Mouse (Mus musculus): ENCODE measurements around the gene Senp8.
"Not testable (repeated sequence)": the region's sequence is repeated elsewhere in the genome, so short reads cannot be mapped to it uniquely, and the experiment has no call there.

Gene Senp8

GRCm38 (mm10) chr9:59750267-59751065, at the start of gene Senp8, which contains the start of gene Myo9a:
Gene Senp8 (minus strand): TSS chr9:59750710.
Gene Myo9a (plus strand): TSS chr9:59750896.
- DNase-seq (ENCODE audit: low spot score in 2 of 2): peak; percentile 99

DNA sequence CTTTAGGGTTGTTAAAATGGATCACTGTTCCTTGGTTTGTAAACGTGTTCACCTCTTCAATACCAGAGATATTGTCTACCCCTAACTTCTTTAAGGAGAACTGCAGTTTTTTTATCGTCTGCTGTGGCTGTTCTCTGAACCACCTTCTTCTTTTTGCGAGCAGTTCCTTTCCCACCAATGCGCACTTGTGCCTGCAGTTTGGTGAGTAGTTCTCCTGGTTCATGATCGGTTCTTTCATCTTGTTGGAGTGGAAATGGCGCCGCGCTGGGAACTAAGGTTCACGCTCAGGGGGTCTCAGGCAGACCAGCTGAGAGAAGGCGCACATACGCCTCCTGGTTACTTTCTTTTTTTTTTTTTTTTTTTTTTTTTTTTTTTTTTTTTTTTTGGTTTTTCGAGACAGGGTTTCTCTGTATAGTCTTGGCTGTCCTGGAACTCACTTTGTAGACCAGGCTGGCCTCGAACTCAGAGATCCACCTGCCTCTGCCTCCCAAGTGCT, 16.5 kb upstream of the Senp8 start:
- DNase-seq (ENCODE audit: low spot score in 2 of 2): not testable (repeated sequence)

GRCm38 (mm10) chr9:59760515-59760914, 10.0 kb upstream of the Senp8 start:
- no peak for DNase-seq (ENCODE audit: low spot score in 2 of 2)

- DNase-seq (ENCODE audit: low spot score in 2 of 2): not testable (repeated sequence)
Measured at GRCm38 (mm10) chr9:59757016-59757415, 6.5 kb upstream of the Senp8 start.

DNA sequence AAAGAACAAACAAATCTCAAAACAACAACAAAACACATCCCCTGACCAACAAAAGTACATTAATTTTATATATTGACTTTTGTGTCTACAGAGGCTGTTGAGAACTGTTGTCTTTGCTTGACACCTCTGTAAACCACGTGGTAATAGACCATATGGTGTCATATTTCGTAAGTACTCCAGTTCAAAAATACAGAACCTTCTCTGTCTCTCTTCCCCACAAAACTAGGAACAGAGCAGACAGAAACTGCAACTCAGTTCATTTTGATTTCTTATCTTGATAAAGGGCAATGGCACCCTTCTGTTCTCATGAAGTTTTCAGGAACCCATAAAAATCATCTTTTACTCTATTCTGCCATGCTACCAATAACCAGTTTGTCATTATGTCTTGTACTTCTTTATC, 4.7 kb upstream of the Senp8 start:
- no peak for DNase-seq (ENCODE audit: low spot score in 2 of 2)

- DNase-seq (ENCODE audit: low spot score in 2 of 2): no peak
Measured at GRCm38 (mm10) chr9:59751966-59752365, 1.5 kb upstream of the Senp8 start.

DNA sequence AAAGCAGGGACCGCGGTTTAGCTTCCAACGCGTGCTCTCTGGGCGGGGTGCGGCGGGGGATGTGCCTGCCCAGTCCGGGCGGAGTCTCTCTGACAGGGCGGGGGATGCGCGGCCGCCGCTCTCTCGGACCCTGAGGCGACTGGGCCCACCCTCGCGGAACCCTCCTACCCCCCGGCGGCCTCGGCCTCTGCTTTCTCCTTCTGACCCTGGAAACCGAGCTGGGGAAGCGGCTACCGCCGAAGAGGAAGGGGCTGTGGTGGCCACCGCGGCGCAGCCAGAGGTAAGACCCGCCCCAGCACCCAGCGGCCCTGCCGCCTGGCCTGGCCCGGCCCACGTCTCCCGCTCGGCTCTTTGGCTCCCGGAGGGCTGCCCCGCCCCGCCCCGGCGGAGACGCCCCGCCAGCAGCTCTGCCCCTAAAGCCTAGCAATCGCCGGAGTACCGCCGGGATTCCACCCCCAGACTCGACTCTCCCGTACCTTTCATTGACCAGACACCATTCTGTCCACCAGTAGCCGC, 614 bp upstream of the Senp8 start:
- DNase-seq (ENCODE audit: low spot score in 2 of 2): peak; percentile 51 to 72

DNA sequence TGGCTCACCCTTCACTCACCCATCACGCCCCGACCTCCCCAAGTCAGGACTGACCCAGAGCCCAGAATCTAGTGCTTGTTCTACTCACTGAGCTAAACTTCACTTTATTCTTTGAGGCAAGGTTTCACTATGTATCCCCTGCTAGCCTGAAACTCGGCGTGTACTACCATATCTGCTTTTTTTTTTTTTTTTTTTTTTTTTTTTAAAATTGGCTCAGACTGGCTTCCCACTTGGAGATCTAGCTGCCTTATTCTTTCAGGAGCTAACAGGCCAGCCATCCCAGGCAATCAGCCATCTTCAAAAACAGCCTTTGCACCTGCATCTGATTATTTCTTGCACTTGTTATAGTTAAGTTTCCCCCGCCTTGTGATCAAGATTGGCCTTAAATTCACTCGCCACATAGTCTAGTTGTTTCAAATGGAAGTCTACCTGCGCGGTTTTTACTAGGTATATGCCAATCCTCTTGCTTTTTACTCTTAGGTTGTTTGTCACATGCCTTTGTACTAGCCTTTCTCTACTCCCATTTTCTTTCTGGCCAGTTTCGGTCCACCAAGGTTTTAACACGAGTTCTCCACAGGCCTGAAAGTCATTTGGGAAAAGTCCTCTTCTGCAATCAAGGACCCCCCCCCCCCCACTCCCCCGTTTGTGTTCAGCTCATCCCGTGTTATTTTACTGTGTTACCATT, 787 bp downstream of the Senp8 start:
- DNase-seq (ENCODE audit: low spot score in 2 of 2): no peak

- peak in 1 of 2 experiments; percentile 15 for DNase-seq (ENCODE audit: low spot score in 2 of 2)
Measured at GRCm38 (mm10) chr9:59748969-59749368, 1.5 kb downstream of the Senp8 start.

DNA sequence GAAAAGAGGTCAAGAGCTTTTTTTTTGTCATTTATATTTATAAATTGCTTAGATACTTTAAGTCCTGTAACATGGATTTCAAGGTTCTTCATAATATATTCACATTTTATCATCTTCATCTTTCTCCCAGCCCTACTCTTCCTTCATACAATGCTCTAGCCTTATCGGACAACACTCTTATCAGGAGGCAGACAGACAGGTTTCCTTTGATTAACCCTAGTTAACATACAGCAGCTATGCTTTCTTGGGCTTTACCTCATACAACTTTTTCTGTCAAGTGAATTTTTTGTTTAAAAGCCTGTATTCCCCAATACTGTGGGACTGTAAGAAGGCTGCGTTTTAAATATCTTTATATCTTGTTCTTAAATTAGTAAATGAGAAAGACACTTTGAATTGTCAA, 2.1 kb downstream of the Senp8 start:
- DNase-seq (ENCODE audit: low spot score in 2 of 2): no peak

GRCm38 (mm10) chr9:59743903-59744302, 6.6 kb downstream of the Senp8 start:
- DNase-seq (ENCODE audit: low spot score in 2 of 2): no peak

- no peak for DNase-seq (ENCODE audit: low spot score in 2 of 2)
Measured at GRCm38 (mm10) chr9:59740593-59740992, 9.9 kb downstream of the Senp8 start.

GRCm38 (mm10) chr9:59735394-59735793, 15.1 kb downstream of the Senp8 start:
- DNase-seq (ENCODE audit: low spot score in 2 of 2): no peak

- no peak for DNase-seq (ENCODE audit: low spot score in 2 of 2)
Measured at GRCm38 (mm10) chr9:59733075-59733474, 17.4 kb downstream of the Senp8 start.

DNA sequence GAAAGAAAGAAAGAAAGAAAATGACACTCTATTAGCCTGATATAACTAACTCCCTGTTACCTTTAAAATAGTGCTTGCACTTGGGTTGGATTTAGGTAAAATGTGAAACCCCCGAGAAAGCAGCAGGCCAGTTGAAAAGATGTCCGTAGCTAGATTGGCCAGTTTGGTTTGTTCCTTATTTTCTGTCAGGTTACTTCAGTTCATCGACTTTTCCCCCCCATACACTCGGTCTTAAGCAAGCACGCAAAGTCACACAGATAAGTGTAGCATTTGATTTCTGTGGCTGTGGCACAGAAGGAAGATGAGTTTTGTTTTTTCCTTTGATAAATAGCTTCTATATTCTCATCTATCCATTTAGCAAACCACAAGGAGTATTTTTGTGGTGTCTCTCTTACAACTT, 19.4 kb downstream of the Senp8 start:
- DNase-seq (ENCODE audit: low spot score in 2 of 2): no peak

DNA sequence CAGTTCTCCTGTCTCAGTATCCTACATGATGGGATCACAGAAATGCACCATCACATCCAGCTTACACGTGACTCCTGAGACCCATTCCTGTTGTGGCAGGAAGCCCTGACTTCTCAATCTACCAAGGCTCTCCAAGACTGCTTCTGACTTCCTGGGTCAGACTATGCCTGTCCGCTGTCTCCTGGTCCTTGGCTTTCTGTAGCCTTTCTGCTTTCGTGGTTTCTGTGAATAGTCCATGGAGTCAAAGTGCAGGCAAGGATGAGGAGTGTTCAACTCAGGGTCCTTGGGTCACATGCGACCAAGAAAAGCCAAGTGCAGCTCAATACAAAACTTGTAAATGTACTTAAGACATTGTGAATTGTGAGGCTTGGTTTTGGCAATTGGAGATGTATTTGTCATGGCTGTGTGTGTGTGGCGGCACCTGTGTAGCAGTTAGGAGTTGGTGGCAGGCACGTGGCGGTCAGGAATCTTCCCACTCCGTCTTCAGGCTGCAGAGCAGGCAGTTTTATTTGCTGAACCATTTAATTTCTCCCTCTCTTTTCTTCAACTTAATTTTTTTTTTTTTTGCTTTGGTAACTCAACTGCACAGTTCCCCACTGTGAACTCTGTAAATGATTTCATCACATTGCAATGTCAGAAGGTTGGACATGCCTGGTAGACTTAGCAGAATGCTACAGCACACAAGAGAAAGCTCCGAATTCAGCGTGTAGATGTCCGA, 22.8 kb downstream of the Senp8 start:
- DNase-seq (ENCODE audit: low spot score in 2 of 2): no peak

GRCm38 (mm10) chr9:59725515-59725914, 25.0 kb downstream of the Senp8 start:
- DNase-seq (ENCODE audit: low spot score in 2 of 2): no peak

- DNase-seq (ENCODE audit: low spot score in 2 of 2): peak; percentile 46 to 62
Measured at GRCm38 (mm10) chr9:59723791-59724442, 26.6 kb downstream of the Senp8 start.

DNA sequence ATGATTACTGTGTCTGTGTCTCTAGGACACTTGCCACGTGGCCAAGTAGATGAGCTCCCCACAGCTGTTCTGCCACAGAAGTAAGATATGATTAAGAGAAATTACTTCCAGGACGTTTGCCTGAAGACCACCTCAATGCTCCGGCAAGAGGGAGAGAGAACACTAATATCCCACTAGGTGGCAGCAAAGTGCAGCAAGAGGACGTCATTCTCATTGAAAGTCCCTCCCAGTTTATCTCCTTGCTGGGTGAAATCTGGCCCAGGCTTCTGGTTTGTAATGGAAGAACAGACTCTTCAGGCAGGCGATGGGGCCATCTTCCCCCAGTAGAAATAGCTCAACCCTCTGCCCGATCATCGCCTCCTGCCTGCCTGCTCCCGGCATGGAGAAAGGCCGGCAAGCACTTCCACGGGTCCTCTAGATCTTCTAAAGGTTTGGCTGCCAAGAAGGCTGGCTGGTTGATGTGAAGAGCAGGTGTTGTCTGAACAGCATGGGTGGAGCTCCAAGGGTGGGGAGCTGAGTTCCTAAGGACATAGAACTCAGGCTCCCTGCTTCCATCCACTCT, 27.3 kb downstream of the Senp8 start:
- DNase-seq (ENCODE audit: low spot score in 2 of 2): peak; percentile 52 to 86

GRCm38 (mm10) chr9:59721144-59721543, 29.4 kb downstream of the Senp8 start:
- no peak for DNase-seq (ENCODE audit: low spot score in 2 of 2)

GRCm38 (mm10) chr9:59718237-59718636, 32.3 kb downstream of the Senp8 start:
- no peak for DNase-seq (ENCODE audit: low spot score in 2 of 2)
